Mouse (Mus musculus) olfactory bulb, adult 2 months (tissue): ENCODE measurements around the gene Dazap1.

Experiments
- CTCF ChIP-seq: fragments of 200-500 bp; IDR thresholded peaks from 2 replicates; pipeline ENCODE4 v1.5.1; 2012; ENCODE audit warnings: low read depth, mild to moderate bottlenecking, low read length, moderate library complexity; ENCODE audit not compliant: insufficient read depth
- POLR2A ChIP-seq: fragments of 200-500 bp; IDR thresholded peaks from 2 replicates; pipeline ENCODE4 v1.6.1; 2012; ENCODE audit warnings: mild to moderate bottlenecking, low read depth, low read length, moderate library complexity; ENCODE audit not compliant: insufficient read depth

DNA sequence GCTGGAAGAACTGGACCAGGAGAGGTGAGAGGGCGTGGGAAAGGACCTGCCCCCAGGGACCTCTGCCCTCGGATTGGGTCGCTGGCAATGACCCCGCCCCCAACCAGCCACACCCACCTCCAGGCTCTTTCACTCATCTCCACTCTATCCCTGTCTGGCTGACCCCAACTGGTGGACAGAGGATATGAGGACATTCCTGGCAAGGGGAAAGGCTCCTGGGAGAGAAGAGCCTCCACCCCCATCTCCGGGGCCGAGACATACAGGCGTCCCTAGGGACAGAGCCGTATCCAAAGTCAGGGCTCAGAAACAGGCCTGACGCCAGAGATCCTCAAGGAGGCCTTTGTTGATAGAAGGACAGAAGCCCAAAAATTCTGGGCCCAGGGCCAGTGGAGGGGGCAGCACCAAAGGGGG lies 41.2 kb downstream of the Dazap1 start:
- no peak for TF ChIP-seq CTCF
- no peak for TF ChIP-seq POLR2A
